Mouse (Mus musculus) urinary bladder, postnatal 10 days (tissue): ENCODE data around the gene Gjb6.

Source experiments
- DNase-seq: peaks from one replicate; pipeline ENCODE4 v3.0.0; 2022; ENCODE audit warnings: low spot score

Gjb6 gene

DNA sequence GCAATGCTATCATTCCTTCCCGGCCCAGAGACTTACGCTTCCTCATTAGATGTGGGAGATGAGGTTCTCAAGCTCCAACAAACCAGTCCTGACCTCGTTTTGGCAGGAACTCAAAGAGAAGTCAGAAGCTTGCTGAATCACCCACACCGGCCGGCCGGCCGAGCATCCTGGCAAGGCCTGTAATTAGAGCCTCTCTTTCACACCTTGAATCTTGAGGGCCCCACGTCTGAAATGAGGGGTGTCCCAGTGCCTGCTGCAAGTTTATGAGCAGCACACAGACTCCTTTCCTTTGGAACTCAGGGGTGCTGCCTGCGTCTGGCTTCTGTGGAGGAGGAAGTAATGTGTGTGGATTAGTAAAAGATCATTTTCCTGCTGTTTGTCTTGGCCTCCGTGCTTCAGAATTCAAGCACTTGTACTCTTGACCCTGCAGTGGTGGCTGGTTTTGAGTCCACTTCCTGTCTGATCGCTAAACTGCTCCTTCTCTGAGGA is 49.2 kb downstream of the Gjb6 start:
- no peak for DNase-seq

DNA sequence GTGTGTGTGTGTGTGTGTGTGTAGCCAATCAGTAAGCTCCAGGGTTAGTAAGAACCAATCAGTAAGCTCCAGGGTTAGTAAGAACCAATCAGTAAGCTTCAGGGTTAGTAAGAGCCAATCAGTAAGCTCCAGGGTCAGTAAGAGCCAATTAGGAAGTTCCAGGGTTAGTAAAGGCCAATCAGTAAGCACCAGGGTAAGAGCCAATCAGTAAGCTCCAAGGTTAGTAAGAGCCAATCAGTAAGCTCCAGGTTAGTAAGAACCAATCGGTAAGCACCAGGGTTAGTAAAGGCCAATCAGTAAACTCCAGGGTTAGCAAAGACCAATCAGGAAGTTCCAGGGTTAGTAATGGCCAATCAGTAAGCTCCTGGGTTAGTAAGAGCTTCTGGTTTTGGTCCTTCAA is 50.5 kb downstream of the Gjb6 start:
- DNase-seq = no peak

DNA sequence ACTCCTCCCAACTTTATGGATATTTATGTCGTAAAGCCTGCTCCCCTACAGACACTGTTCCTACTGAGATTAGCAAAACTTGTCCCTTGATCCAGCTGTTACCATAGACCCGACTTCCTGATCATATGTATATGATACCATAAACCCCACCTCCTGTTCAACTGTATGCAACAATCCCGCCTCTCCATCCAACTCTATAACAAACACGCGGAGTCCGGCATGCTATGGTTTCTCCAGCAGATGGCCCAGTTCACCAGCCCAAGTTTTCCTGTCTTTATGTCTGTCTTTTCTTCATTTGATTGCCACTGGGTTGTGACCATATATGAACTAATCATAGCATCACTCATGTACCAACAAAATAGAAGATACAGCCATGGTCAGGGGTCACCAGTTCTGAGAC is 57.9 kb downstream of the Gjb6 start:
- DNase-seq = no peak
